Mouse (Mus musculus) neutrophil, adult 65 days (primary cell): ENCODE results near the gene Bbx. TPM values are rescaled to one million over a fixed set of nuclear protein-coding genes. Genes with fewer than 3 reads are reported as not detected.

Experiments
- total RNA-seq: library from RNA; stranded (reverse); gene quantifications from 2 replicates; pipeline ENCODE4 v1.2.4, GENCODE M21; 2023

Gene Bbx
- total RNA-seq, result 15.8 and 22.3 TPM in 2 replicates

DNA sequence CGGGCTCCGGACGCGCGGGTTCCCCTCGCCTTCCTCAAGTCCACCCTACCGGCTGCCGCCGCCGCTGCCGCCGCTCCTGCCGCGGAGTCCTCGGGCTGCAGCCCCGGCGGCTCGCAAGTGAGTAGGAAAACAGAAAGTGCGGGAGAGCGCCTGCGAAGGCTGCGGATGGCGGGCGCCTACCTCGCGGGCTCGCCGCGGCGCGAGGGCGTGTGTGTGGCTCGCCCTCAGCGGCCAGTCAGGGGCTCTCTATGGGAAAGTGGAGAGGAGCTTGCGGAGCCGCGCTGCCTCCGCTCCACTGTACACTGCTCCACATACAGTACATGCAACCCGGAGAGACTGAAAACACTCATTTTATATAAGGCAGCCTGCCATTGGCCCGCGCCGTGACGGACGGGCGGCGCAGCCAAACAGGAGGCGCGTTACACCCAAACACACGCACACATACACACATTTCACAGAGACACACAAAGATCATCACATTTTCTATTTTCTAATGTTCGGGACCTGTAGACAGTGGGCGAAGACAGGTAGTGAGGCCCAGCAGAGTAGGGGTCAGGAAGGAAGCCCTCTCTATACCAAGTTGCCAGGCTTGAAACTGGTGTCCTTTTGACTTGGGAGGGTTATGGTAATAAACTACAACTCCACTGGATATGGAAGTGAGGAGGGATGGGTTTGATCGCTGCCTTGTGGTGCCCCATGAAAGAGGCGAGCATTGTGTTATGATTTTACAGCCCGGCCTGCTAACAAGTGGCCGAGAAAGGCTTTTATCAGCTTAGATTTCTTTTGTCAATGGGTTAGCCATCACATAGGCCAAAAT is at the start of gene Bbx:
Gene Bbx, minus strand, starts transcription at position 329 of the 817 bp plus-strand sequence.

Other genes with a start within 250 kb of the Bbx start
- not detected in 2 replicates for gene Ccdc54, start 158.8 kb upstream of the Bbx start, total RNA-seq